Mouse (Mus musculus): ENCODE measurements around the gene Sgf29.

DNA sequence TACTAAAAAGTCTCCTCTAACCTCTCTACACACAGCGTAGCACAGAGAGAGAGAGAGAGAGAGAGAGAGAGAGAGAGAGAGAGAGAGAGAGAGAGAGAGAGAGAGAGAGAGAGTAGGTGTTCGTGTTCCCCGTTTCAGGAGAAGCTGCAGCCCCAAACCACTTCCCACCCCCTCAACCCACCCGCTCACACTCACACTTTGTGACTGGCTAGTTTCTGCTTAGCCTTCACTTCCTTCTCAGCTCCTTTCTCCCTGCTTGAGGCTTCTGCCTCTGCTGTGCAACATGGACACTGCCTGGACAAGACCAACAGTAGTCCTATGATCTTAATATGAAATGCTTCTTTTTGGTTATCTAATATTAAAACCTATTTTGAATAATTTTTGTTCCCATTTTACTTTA lies 61.2 kb downstream of the Sgf29 start:
- no peak for TF ChIP-seq CTCF (IDR thresholded peaks at IDR 0.05; ENCODE audit: low read depth)
- no peak for TF ChIP-seq EP300 (optimal IDR thresholded peaks at IDR 0.05)

Measured in stomach, postnatal 0 days (tissue).